Mouse (Mus musculus) heart, adult 11 months (tissue): ENCODE measurements around the gene Pdcd11.

Experiments
- DNase-seq: peaks from one replicate; pipeline ENCODE4 v3.0.0; 2022

Gene Pdcd11

DNA sequence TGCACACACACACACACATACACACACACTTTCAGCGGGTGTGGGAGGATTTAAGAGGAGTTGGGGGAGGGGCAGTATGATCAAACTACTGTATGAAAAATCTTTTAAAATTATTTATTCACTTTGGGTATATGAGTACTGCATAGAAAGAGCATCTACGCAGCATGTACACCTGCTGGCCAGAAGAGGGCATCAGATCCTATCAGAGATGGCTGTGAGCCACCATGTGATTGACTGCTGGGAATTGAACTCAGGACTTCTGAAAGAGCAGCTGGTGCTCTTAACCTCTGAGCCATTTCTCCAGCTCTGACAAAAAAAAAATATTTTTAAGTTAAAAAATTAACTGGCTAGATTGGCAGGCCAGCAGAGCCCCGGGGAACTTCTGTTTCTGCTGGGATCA, 83.9 kb downstream of the Pdcd11 start:
- no peak for DNase-seq

GRCm38 (mm10) chr19:47175472-47175871, 84.9 kb downstream of the Pdcd11 start:
- no peak for DNase-seq

DNA sequence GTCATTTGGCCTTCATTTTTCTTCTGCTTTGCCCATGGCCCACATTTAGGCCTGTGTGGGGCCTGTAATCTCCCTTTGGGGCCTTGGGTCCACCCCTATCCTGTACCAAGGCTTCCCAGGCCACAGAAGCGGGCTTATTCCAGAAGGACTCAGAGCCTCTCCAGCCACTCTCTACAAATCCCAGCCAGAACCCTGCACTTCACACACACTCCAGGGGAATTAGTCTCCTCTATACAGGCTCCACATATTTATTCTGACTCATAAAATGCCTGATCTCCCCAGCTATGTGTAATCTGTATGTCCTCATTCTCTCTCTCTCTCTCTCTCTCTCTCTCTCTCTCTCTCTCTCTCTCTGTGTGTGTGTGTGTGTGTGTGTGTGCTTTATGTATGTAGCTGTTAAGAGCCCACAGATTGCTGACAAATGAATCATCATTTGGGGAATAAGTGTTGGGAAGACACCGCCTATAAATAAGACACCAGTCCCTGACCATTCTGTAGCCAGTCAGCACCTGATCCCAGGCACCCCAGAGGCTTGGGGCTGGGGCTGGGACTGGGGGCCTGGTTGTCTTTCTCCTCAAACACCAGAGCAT, 86.4 kb downstream of the Pdcd11 start:
- no peak for DNase-seq

DNA sequence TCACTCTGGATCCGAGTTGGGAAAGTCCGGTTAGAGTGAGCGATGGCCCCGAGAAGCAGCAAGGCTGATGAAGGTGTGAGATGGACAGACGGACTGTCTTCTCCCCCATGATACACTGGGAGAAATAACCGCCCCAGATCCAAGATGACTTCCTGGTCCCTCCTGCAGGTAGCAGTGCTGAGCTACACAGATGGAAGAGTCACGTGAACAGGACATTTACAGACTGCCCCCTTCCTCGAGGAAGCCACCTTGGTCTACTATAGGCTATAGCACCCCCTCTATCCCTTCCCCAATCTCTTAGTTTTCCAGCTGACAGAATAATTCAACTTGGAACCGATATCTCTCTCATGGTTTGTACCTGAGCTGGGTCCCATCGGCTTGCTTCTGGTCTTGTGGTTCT, 87.4 kb downstream of the Pdcd11 start:
- peak; percentile 85 for DNase-seq

DNA sequence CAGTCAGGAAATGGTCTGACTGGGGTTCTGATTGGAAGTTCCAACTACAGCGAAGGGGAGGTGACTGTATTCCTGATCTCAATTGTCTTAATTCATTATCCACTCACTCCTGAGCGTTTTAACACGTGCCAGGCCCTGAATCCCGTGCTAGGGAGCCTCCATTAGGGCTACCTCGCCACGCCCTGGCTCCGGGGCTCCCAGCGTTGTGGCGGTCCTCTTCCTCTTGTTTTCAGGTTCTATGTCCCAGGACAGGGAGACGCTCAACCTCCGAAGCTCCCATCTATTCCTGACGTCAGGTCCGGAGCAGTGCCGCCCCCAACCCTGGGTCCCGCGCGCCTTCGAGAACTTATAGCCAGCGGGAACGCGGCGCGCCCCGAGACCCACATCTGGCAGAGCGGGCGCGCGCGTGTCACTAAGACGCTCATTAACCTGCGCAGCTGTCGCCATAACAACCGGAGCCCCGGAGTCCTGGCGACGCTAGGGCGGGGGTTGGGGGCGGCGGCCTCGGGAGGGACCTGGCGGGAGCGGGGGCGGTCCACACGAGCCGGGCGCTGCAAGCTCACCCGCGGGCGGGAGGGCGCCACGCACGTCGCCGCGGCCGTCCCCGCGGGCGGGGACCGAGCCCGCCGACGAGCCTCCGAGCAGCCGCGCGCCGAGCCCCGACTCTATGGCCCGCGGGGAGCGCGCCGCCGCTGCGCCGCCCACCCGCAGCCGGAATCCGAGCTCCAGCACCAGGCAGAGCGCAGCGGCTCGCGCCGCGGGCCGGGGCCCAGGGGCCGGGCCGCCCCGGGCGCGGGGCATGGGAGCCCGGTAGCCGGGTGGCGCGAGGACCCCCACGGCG, 88.1 kb downstream of the Pdcd11 start, which contains the start of gene Neurl1a:
Gene Neurl1a (plus strand): TSS at position 390 of the 841 bp plus-strand sequence.
- DNase-seq, result peak; percentile 94

DNA sequence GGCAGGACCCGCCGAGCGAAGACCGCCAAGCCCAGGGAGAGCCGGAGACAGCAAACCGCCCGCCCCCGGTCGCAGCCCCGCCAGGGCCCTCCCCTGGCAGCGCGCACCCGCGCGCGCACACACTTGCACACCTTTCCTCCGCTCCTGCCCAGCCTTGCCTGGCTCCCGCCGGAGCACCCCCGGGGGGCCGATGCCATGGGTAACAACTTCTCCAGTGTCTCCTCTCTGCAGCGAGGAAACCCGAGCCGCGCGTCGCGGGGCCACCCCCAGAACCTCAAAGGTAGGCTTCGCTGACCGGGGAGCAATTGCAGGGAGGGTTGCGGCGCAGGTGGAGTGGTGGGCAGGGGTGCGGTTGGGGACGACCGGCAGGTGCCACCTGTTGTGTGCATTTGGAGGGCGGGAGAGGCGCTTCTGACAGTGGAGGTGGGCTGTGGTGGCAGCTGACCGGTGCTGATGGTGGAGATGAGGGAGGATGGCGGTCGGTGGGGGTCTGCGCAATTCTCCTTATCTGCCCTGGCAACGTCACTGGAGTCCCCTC, 88.8 kb downstream of the Pdcd11 start:
- no peak for DNase-seq

- no peak for DNase-seq
Observed at GRCm38 (mm10) chr19:47180011-47180410, 89.4 kb downstream of the Pdcd11 start.
